8 mouse cellular contexts compared by ENCODE assay signal in genomic region chr9:37145151-37145615, GRCm38 (mm10). TPM values are rescaled to one million over a fixed set of nuclear protein-coding genes. Genes with fewer than 3 reads are reported as not detected.
DNase-seq lines count a peak whose midpoint lies in the region; ATAC-seq and TF ChIP-seq lines count a peak whose summit lies in the region.

No protein-coding gene starts in this region.

- peak; percentile 53 for DNase-seq in right cerebral cortex, postnatal 4 days
- no peak for DNase-seq in right cerebral cortex, postnatal 14 days
- peak; percentile 57 to 62 for DNase-seq in cerebellum, postnatal 36 days
- DNase-seq in kidney, postnatal 0 days (ENCODE audit: low spot score): peak; percentile 59
- DNase-seq in lung, postnatal 4 days: peak; percentile 59 to 67

- H3K4me3 ChIP-seq in heart, embryonic 12.5 days: peak overlapping the region; percentile 69
- peak overlapping the region; percentile 62 for H3K4me3 ChIP-seq in kidney, postnatal 0 days (replicated peaks; ENCODE audit: low read depth, low read length)
- H3K4me3 ChIP-seq in stomach, embryonic 16.5 days (replicated peaks; ENCODE audit: low read length): peak overlapping the region; percentile 73

- H3K4me2 ChIP-seq in heart, embryonic 12.5 days: peak overlapping the region; percentile 93
- H3K4me2 ChIP-seq in kidney, postnatal 0 days (ENCODE audit: low read length): peak overlapping the region; percentile 72
- H3K4me2 ChIP-seq in stomach, embryonic 16.5 days (ENCODE audit: low read depth, low read length): peak overlapping the region; percentile 83

- peak overlapping the region; percentile 92 for H3K9ac ChIP-seq in heart, embryonic 12.5 days
- peak overlapping the region; percentile 74 for H3K9ac ChIP-seq in kidney, postnatal 0 days (ENCODE audit: low read depth, low read length)
- H3K9ac ChIP-seq in stomach, embryonic 16.5 days (ENCODE audit: low read length): peak overlapping the region; percentile 88

- peak overlapping the region; percentile 97 for H3K27ac ChIP-seq in heart, embryonic 12.5 days (ENCODE audit: poor library complexity, severe bottlenecking)
- H3K27ac ChIP-seq in kidney, postnatal 0 days: peak overlapping the region; percentile 92
- peak overlapping the region; percentile 97 for H3K27ac ChIP-seq in stomach, embryonic 16.5 days (ENCODE audit: low read length)

- H3K27me3 ChIP-seq in heart, embryonic 12.5 days (replicated peaks): no peaks in the 10 kb centered on the region; the same call in 1 of the 2 replicates
- peaks cover 3% of the 10 kb centered on the region; the same call in 1 of the 2 replicates for H3K27me3 ChIP-seq in kidney, postnatal 0 days (ENCODE audit: insufficient read depth, low read length)
- H3K27me3 ChIP-seq in stomach, embryonic 16.5 days (ENCODE audit: control insufficient read depth, insufficient read depth, low read length): 0 out of 2 replicates have a peak, but pooled peaks cover 2% of the 10 kb centered on the region

- WGBS in heart, embryonic 12.5 days: 2% methylated on average over 26 of the region's 26 CpGs
- 3% methylated on average over 26 of the region's 26 CpGs for WGBS in kidney, postnatal 0 days
- 3% methylated on average over 26 of the region's 26 CpGs for WGBS in stomach, embryonic 16.5 days

- H3K4me1 ChIP-seq in heart, embryonic 12.5 days (replicated peaks): peaks cover 34% of the 10 kb centered on the region
- peaks cover 14% of the 10 kb centered on the region; the same call in 1 of the 2 replicates for H3K4me1 ChIP-seq in kidney, postnatal 0 days (replicated peaks; ENCODE audit: insufficient read depth, low read length)
- H3K4me1 ChIP-seq in stomach, embryonic 16.5 days (ENCODE audit: control insufficient read depth, insufficient read depth, low read length): peaks cover 12% of the 10 kb centered on the region; the same call in 1 of the 2 replicates

- H3K9me3 ChIP-seq in heart, embryonic 12.5 days (replicated peaks): no peaks in the 10 kb centered on the region
- H3K9me3 ChIP-seq in kidney, postnatal 0 days (replicated peaks; ENCODE audit: low read length): no peaks in the 10 kb centered on the region
- H3K9me3 ChIP-seq in stomach, embryonic 16.5 days (replicated peaks; ENCODE audit: control insufficient read depth, low read length): no peaks in the 10 kb centered on the region

- H3K36me3 ChIP-seq in heart, embryonic 12.5 days: no peaks in the 10 kb centered on the region
- no peaks in the 10 kb centered on the region for H3K36me3 ChIP-seq in kidney, postnatal 0 days (ENCODE audit: insufficient read depth, low read length)
- H3K36me3 ChIP-seq in stomach, embryonic 16.5 days (ENCODE audit: control insufficient read depth, insufficient read depth, low read length): no peaks in the 10 kb centered on the region

- TF ChIP-seq CTCF in kidney, postnatal 0 days (IDR thresholded peaks at IDR 0.05; ENCODE audit: low read depth): no peak

- ATAC-seq in heart, embryonic 12.5 days (ENCODE audit: insufficient number of reproducible peaks, low FRiP score): no peak
- no peak for ATAC-seq in kidney, postnatal 0 days (replicated peaks; ENCODE audit: low FRiP score, low read depth)
- no peak for ATAC-seq in stomach, embryonic 16.5 days (ENCODE audit: insufficient read depth, low FRiP score)
- ATAC-seq in monocyte, adult 5-6 weeks (replicated peaks; ENCODE audit: insufficient number of reproducible peaks, low FRiP score, low TSS enrichment, poor library complexity, severe bottlenecking): no peak

RNA-seq across cellular contexts. Expression of gene Pknox2, which starts 2.0 kb away (rescaled TPM):
- polyA plus RNA-seq in heart, embryonic 12.5 days (2016; fragmentation: Nextera tagmentation; extraction: Ambion mirVana): 8.2 and 8.8 TPM in 2 replicates
- 6.0 and 8.2 TPM in 2 replicates for polyA plus RNA-seq in kidney, postnatal 0 days (2015; fragmentation: Nextera tagmentation; extraction: Ambion mirVana)
- polyA plus RNA-seq in stomach, embryonic 16.5 days (2015; fragmentation: Nextera tagmentation; extraction: Ambion mirVana): 10.2 and 10.5 TPM in 2 replicates
- total RNA-seq in monocyte, adult 5-6 weeks (2017): not detected in 3 replicates
